Mouse (Mus musculus) granulocyte monocyte progenitor cell, adult 5-6 weeks (primary cell): ENCODE measurements around the gene Jun. TPM values are rescaled to one million over a fixed set of nuclear protein-coding genes. Genes with fewer than 3 reads are reported as not detected.

Experiments
- ATAC-seq: replicated peaks from 2 replicates; pipeline ENCODE4 v1.8.0; 2016; ENCODE audit warnings: mild to moderate bottlenecking, moderate TSS enrichment, inconsistent platforms; ENCODE audit not compliant: poor library complexity, severe bottlenecking
- total RNA-seq, 2 experiments: library from RNA; stranded (forward) in 1 of 2; stranded (reverse) in 1 of 2; fragments of 200-712, 200-1000 nt in 1 of 2; fragments of >200 nt in 1 of 2; fragmentation: Nextera tagmentation in 1 of 2; gene quantifications; 2 replicates each; pipeline ENCODE4 v1.2.3; 2014 to 2017

Gene Jun
- total RNA-seq, 2 experiments from 2014 or later = 16.9 to 195 TPM

- no peak for ATAC-seq
Measured at GRCm38 (mm10) chr4:95044721-95045120, 7.3 kb downstream of the Jun start.

GRCm38 (mm10) chr4:95038024-95038423 lies 14.0 kb downstream of the Jun start:
- ATAC-seq = no peak

GRCm38 (mm10) chr4:95031158-95031557 lies 20.9 kb downstream of the Jun start:
- no peak for ATAC-seq

GRCm38 (mm10) chr4:95025847-95026600 lies 26.0 kb downstream of the Jun start:
- no peak for ATAC-seq

- no peak for ATAC-seq
Measured at GRCm38 (mm10) chr4:95023350-95023953, 28.6 kb downstream of the Jun start.

- ATAC-seq = no peak
Measured at GRCm38 (mm10) chr4:95021649-95022637, 30.1 kb downstream of the Jun start.

GRCm38 (mm10) chr4:95020201-95020600 lies 31.8 kb downstream of the Jun start:
- ATAC-seq = no peak; the same call in 1 of the 2 replicates

GRCm38 (mm10) chr4:95018221-95018620 lies 33.8 kb downstream of the Jun start:
- no peak for ATAC-seq

- ATAC-seq = no peak
Measured at GRCm38 (mm10) chr4:95012706-95013105, 39.3 kb downstream of the Jun start.

GRCm38 (mm10) chr4:95012256-95012655 lies 39.8 kb downstream of the Jun start:
- no peak for ATAC-seq

GRCm38 (mm10) chr4:95008175-95009057 lies 43.6 kb downstream of the Jun start:
- peak; percentile 84 for ATAC-seq

GRCm38 (mm10) chr4:95007759-95008158 lies 44.3 kb downstream of the Jun start:
- no peak for ATAC-seq

- ATAC-seq = no peak
Measured at GRCm38 (mm10) chr4:95005251-95005830, 46.7 kb downstream of the Jun start.

- ATAC-seq = no peak
Measured at GRCm38 (mm10) chr4:95001043-95001775, 50.8 kb downstream of the Jun start.

- no peak for ATAC-seq
Measured at GRCm38 (mm10) chr4:95000147-95000546, 51.9 kb downstream of the Jun start.

GRCm38 (mm10) chr4:94999249-94999648 lies 52.8 kb downstream of the Jun start:
- peak; percentile 70 for ATAC-seq
